Mouse (Mus musculus) bone marrow macrophage, adult 2 months (primary cell): ENCODE data around the gene Cabp1.

Experiments
- CTCF ChIP-seq: IDR thresholded peaks from 2 replicates; pipeline ENCODE4 v1.5.1; 2012; ENCODE audit warnings: low read depth, mild to moderate bottlenecking, low read length, moderate library complexity
- POLR2A ChIP-seq: IDR thresholded peaks from 2 replicates; pipeline ENCODE4 v1.6.1; 2012; ENCODE audit warnings: mild to moderate bottlenecking, low read depth, low read length, borderline replicate concordance

- TF ChIP-seq POLR2A (no peak), CTCF (no peak)
Observed at GRCm38 (mm10) chr5:115192828-115193195, 1.4 kb downstream of the Cabp1 start.
